Mouse (Mus musculus) forebrain, embryonic 12.5 days (tissue): ENCODE data around the gene Vash1. TPM values are rescaled to one million over a fixed set of nuclear protein-coding genes. Genes with fewer than 3 reads are reported as not detected.

Source experiments
- ATAC-seq: fragments of 200-750 bp; cut with Nextera tagmentation; 2 replicates; pipeline ENCODE4 v1.8.0; 2017; ENCODE audit warnings: moderate TSS enrichment; ENCODE audit not compliant: low FRiP score
- H3K27ac ChIP-seq: fragments of 300-500 bp; sonication (generic); 2 replicates; pipeline ENCODE4 v1.5.1; 2016; ENCODE audit warnings: mild to moderate bottlenecking
- H3K27me3 ChIP-seq: fragments of 300-500 bp; sonication (generic); 2 replicates; pipeline ENCODE4 v1.6.1; 2016; ENCODE audit warnings: mild to moderate bottlenecking
- H3K36me3 ChIP-seq: fragments of 300-500 bp; sonication (generic); replicated peaks from 2 replicates; pipeline ENCODE4 v1.6.1; 2016; ENCODE audit warnings: mild to moderate bottlenecking
- H3K4me1 ChIP-seq: fragments of 300-500 bp; sonication (generic); 2 replicates; pipeline ENCODE4 v1.6.1; 2016
- H3K4me2 ChIP-seq: fragments of 300-500 bp; sonication (generic); 2 replicates; pipeline ENCODE4 v1.6.1; 2016; ENCODE audit warnings: mild to moderate bottlenecking, moderate library complexity
- H3K4me3 ChIP-seq: fragments of 300-500 bp; sonication (generic); replicated peaks from 2 replicates; pipeline ENCODE4 v1.5.1; 2016; ENCODE audit warnings: mild to moderate bottlenecking
- H3K9ac ChIP-seq: fragments of 300-500 bp; sonication (generic); 2 replicates; pipeline ENCODE4 v1.6.1; 2016; ENCODE audit warnings: mild to moderate bottlenecking
- H3K9me3 ChIP-seq: fragments of 300-500 bp; sonication (generic); 2 replicates; pipeline ENCODE4 v1.6.1; 2016
- WGBS: fragments of 180-500 bp; shearing (Covaris S2); methylation state at CpG from one replicate; pipeline ENCODE4 v1.1.7; 2016; 5-methylcytosine and 5-hydroxymethylcytosine counted together
- polyA plus RNA-seq: library from polyadenylated mRNA; unstranded; fragments of >200 nt; fragmentation: Nextera tagmentation; extraction: Ambion mirVana; gene quantifications from 2 replicates; pipeline ENCODE4 v1.2.1, GENCODE M21; 2016

Gene Vash1
- polyA plus RNA-seq, 1 experiment from 2014 or later = 29.8 TPM

DNA sequence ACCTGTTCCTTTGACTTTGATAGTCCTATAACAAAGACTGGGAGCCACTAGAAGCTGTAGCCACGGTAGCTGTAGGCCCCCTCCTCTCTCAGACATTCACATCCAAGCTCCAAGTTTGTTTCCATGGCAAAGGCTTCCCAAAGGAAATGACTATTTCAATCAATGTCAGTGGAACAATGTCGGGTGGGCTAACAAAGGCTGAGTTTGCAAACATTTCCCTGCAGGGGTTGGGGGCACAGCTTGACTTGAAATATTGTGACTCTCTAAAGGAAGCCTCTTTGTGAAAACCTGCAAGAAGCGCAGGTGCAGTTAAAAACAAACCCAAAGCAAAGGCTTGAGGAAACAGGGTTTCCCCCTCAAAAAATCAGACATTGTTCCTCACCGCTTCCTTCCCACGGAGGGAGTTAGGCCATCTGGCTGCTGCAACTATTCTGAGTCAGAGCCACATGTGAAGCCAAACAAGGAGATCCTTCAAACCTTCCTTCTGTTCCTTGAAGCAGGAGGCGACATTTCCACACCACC is 19.0 kb upstream of the Vash1 start:
- no peak for ATAC-seq
- H3K36me3 ChIP-seq = no peaks in the 10 kb centered on the region
- no peak overlapping the region for H3K4me2 ChIP-seq

DNA sequence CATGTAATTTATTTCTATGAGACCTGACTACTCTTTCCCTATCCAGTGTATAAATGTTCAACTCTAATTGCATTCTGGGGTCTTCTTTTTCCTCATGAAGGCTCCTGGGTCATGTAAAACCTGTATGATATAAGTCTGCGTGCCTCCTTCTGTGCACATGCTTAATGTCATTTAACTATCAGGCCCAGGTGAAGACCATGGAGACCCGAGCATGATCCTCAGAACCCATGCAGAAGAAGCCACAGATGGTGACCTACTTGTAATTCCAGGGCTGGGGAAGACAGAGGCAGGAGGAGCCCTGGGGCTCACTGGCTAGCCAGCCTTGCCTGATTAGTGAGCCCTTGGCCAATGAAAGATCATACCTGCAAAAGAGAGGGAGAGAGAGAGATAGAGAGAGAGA is 18.0 kb upstream of the Vash1 start:
- WGBS = 79% methylated on average over 2 of the region's 2 CpGs
- H3K27me3 ChIP-seq = peaks cover 38% of the 10 kb centered on the region
- H3K9me3 ChIP-seq = no peaks in the 10 kb centered on the region
- ATAC-seq = no peak
- H3K4me1 ChIP-seq = peaks cover 13% of the 10 kb centered on the region
- H3K9ac ChIP-seq = no peak overlapping the region
- H3K4me2 ChIP-seq = no peak overlapping the region
- no peak overlapping the region for H3K4me3 ChIP-seq
- no peak overlapping the region for H3K27ac ChIP-seq
- H3K36me3 ChIP-seq = no peaks in the 10 kb centered on the region

More for the DNA sequence above, 19.0 kb upstream of the Vash1 start:
- H3K9me3 ChIP-seq = no peaks in the 10 kb centered on the region
- H3K27ac ChIP-seq = 0 out of 2 replicates have a peak overlapping the region, but pooled peaks have one; percentile 2
- H3K27me3 ChIP-seq = peaks cover 41% of the 10 kb centered on the region
- 22% methylated on average over 6 of the region's 6 CpGs for WGBS
- no peak overlapping the region for H3K9ac ChIP-seq
- peaks cover 13% of the 10 kb centered on the region for H3K4me1 ChIP-seq
- no peak overlapping the region for H3K4me3 ChIP-seq

DNA sequence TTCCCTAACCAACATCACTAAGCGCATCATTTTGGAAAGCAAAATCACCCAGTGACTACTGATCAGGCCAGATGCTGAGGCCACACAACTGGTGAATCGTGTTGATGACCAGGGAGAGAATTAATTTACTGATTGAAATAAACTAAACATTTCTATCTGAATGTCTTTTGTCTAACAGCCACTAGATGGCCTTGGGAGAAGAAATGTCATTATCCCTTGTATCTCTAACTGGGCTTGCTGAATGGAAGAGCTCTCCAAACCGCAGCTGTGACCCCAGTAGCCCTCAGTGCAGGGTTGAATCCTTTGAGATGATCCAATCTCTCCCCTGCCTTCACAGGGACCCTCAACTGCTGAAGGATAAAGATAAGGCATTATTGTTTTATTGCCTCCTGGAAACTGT is 12.8 kb upstream of the Vash1 start:
- ATAC-seq = no peak
- Histone ChIP-seq H3K27me3 (peaks cover 18% of the 10 kb centered on the region), H3K9ac (no peak overlapping the region), H3K9me3 (no peaks in the 10 kb centered on the region), H3K36me3 (no peaks in the 10 kb centered on the region), H3K4me2 (no peak overlapping the region), H3K4me3 (no peak overlapping the region), H3K4me1 (no peaks in the 10 kb centered on the region), H3K27ac (no peak overlapping the region)
- 70% methylated on average over 3 of the region's 3 CpGs for WGBS

DNA sequence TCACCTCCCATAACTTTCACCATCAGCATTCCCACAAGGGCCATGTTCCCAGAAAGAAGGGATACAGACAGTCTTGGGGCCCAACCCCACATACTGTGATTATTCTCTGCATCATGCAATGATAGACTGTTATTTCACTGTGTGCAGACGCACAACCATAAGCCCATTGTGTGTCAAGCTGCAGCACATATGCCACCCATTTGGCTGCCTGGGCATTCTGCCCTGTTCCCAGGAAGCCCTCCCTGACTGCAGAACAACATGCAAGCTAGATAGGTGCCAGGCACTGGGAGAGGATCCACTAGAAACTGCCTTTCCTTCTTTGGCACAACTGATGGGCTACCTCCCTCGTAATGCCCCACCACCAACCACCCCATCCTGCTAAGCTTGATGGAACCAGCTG is 10.1 kb upstream of the Vash1 start:
- no peak overlapping the region for H3K4me2 ChIP-seq
- peaks cover 13% of the 10 kb centered on the region; the same call in 1 of the 2 replicates for H3K27me3 ChIP-seq
- H3K36me3 ChIP-seq = no peaks in the 10 kb centered on the region
- 100% methylated on average over 2 of the region's 2 CpGs for WGBS
- H3K9me3 ChIP-seq = no peaks in the 10 kb centered on the region
- H3K27ac ChIP-seq = no peak overlapping the region
- no peak for ATAC-seq
- H3K4me1 ChIP-seq = no peaks in the 10 kb centered on the region
- H3K9ac ChIP-seq = no peak overlapping the region
- no peak overlapping the region for H3K4me3 ChIP-seq

DNA sequence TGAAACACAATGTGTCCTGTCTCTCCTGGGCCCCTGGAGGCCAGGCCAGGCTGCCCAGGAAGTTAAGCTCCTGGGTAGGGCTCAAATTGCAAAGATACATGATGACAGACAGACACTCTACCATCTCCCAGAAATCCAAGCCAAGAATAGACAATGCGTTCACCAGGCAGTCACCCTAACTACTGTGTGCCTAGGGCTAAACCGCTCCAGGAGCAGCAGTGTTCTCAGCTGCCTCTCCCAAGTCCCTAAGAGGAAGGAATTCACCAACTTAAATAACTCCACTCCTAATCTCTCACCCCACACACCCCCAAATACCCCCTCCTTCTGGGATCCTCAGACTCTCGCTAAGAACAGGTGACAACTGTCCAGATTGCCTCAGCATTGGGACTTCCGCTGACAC is 6.4 kb upstream of the Vash1 start:
- peaks cover 2% of the 10 kb centered on the region for H3K27me3 ChIP-seq
- no peaks in the 10 kb centered on the region for H3K36me3 ChIP-seq
- no peak overlapping the region for H3K4me3 ChIP-seq
- no peaks in the 10 kb centered on the region for H3K4me1 ChIP-seq
- no peaks in the 10 kb centered on the region for H3K9me3 ChIP-seq
- no peak overlapping the region for H3K4me2 ChIP-seq
- no peak for ATAC-seq
- WGBS = 83% methylated on average over 4 of the region's 4 CpGs
- no peak overlapping the region for H3K27ac ChIP-seq
- H3K9ac ChIP-seq = no peak overlapping the region

DNA sequence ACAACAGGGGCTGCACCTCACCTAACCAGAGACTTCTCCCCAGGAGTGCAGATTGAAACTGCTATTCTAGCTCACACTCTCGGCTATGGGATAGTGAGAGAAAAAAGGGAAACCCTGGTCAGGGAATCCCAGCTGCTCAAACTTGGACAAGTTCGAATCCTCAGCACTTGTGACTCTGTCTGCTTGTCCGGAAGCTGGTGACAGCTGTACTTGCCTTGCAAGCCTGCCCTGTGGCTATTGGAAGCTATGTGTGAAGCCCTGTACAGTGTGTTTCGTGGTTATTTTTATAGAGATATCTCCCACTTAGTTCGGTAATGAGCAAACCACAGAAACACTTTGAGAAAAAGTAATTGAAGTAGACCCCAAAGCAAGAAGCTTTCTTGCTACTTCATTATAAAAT is 6.0 kb upstream of the Vash1 start:
- Histone ChIP-seq H3K27ac (no peak overlapping the region), H3K4me3 (no peak overlapping the region), H3K4me2 (no peak overlapping the region), H3K36me3 (no peaks in the 10 kb centered on the region), H3K9me3 (no peaks in the 10 kb centered on the region), H3K9ac (no peak overlapping the region), H3K4me1 (no peaks in the 10 kb centered on the region), H3K27me3 (peaks cover 6% of the 10 kb centered on the region)
- ATAC-seq = no peak
- WGBS = 80% methylated on average over 5 of the region's 5 CpGs

DNA sequence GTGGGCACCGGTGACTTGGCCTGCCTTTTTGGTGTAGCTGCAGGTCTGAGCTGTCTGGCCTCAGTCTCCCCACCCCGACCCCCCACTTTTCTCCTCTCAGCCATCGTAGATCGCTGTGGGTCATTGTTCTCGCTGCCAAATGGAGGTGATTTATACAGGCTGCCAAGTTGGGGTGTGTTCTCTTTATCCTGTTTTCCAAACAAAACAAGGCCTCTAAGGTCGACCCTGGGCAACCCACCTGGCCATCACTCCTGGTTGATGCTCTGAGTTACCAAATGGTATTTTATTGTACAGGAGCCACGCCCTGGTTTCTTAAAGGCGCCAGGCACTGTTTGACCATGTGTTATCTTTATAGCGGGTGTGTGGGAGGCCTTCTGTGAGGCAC is 1.0 kb downstream of the Vash1 start:
- Histone ChIP-seq H3K4me3 (peak overlapping the region; percentile 72), H3K27me3 (peaks cover 10% of the 10 kb centered on the region), H3K9ac (peak overlapping the region; percentile 96), H3K4me1 (peaks cover 37% of the 10 kb centered on the region), H3K27ac (peak overlapping the region; percentile 96), H3K36me3 (peaks cover 8% of the 10 kb centered on the region; the same call in 1 of the 2 replicates), H3K9me3 (no peaks in the 10 kb centered on the region), H3K4me2 (peak overlapping the region; percentile 88)
- ATAC-seq = peak; percentile 9; the same call in 1 of the 2 replicates
- WGBS = 4% methylated on average over 9 of the region's 9 CpGs

DNA sequence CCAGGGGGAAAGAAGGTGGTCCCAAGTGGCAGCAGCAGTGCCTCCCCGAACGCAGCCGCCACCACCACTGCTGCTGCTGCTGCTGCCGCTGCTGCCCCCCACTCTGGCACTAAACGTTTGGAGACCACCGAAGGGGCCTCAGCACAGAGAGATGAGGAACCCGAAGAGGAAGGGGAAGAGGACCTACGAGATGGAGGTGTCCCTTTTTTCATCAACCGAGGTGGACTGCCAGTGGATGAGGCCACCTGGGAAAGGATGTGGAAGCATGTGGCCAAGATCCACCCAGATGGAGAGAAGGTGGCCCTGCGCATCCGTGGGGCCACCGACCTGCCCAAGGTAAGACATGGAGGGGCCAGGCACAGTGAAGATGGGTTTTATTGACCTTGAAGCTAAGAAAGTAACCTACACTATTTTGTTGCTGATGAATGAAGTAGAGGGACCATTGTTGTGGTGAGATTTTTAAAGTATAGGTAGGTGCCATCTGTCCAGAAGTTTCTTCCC is 1.5 kb downstream of the Vash1 start:
- peaks cover 37% of the 10 kb centered on the region for H3K4me1 ChIP-seq
- H3K9ac ChIP-seq = peak overlapping the region; percentile 96
- peak overlapping the region; percentile 96 for H3K27ac ChIP-seq
- no peaks in the 10 kb centered on the region for H3K9me3 ChIP-seq
- 25% methylated on average over 12 of the region's 12 CpGs for WGBS
- peak overlapping the region; percentile 88 for H3K4me2 ChIP-seq
- peaks cover 9% of the 10 kb centered on the region; the same call in 1 of the 2 replicates for H3K36me3 ChIP-seq
- peak overlapping the region; percentile 72 for H3K4me3 ChIP-seq
- ATAC-seq = no peak
- H3K27me3 ChIP-seq = peaks cover 10% of the 10 kb centered on the region

DNA sequence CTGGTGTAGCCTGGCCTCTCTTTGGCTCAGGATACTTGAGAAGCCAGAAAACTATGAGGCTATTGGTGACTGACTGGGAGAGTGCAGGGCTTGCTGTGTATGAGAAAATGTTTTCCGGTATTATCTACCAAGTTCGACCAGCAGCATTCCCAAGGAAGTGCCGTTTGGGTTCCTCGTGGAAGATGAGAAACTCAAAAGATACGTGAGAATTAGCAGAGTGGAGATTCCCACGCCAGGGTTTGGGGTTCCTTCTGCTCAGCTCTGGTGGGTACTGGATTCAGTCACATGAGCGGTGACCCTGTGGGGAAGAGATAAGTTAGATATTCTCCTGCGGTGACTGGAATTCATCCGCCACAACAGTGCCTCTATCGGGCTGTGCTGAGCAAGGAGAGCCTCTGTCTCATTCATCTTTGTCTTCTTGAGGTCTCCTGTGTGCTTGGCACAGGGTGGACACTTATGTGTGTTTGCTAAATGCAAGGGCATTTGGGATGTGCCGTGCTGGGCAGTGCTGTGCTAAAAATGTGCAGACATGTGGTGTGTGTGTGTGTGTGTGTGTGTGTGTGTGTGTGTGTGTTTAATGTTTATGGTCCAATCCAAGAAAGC is 2.2 kb downstream of the Vash1 start:
- H3K9ac ChIP-seq = peak overlapping the region; percentile 96
- 0 out of 2 replicates have a peak overlapping the region, but pooled peaks have one; percentile 96 for H3K27ac ChIP-seq
- ATAC-seq = no peak

DNA sequence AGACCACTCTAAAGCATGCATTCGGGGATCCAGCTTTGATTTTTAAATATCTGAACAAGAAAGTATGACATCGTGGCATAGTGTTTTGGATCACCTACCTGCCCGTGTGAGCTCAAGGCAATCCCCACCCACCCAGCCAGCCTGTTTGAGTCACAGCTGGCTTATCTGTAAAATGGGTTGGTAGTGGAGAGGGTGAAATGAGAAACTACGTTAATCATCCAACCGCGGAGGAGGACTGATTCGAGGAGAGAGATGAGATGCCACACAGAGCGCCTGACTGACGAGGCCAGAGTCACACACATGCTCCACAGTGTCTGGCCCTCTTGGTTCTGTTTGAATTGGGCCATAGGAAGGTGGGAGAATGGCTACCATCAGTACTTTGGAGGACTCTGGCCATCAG is 3.1 kb downstream of the Vash1 start:
- WGBS = 89% methylated on average over 9 of the region's 9 CpGs
- no peaks in the 10 kb centered on the region for H3K9me3 ChIP-seq
- H3K36me3 ChIP-seq = peaks cover 24% of the 10 kb centered on the region
- H3K4me3 ChIP-seq = peak overlapping the region; percentile 10; the same call in 1 of the 2 replicates
- H3K27me3 ChIP-seq = peaks cover 10% of the 10 kb centered on the region
- ATAC-seq = no peak
- peak overlapping the region; percentile 41 for H3K4me2 ChIP-seq
- no peak overlapping the region for H3K27ac ChIP-seq
- peaks cover 37% of the 10 kb centered on the region for H3K4me1 ChIP-seq
- H3K9ac ChIP-seq = peak overlapping the region; percentile 12; the same call in 1 of the 2 replicates

More for the DNA sequence above, 2.2 kb downstream of the Vash1 start:
- Histone ChIP-seq H3K36me3 (peaks cover 14% of the 10 kb centered on the region), H3K9me3 (no peaks in the 10 kb centered on the region), H3K4me3 (peak overlapping the region; percentile 72), H3K4me2 (peak overlapping the region; percentile 88), H3K27me3 (peaks cover 10% of the 10 kb centered on the region), H3K4me1 (peaks cover 37% of the 10 kb centered on the region)
- WGBS = 54% methylated on average over 11 of the region's 11 CpGs

DNA sequence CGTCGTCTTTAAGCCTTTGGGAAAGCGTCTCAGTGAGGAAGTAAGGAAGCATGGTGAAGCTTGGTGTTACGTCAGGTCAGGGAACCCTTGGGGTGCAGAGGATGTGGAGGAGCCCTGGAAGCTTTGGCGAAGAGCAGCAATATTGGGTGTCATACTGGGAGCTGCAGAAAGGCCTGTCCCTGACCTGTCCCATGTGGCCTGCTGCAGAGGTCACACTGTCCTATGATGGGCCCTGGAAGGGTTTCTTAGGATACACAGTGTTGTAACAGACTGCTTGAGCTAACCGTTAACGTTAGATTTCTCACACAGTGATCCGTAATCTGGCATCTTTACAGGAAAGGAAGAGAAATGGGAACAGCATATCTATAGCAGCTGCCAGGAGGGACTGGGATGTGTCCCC is 3.7 kb downstream of the Vash1 start:
- Histone ChIP-seq H3K27me3 (peaks cover 7% of the 10 kb centered on the region), H3K27ac (0 out of 2 replicates have a peak overlapping the region, but pooled peaks have one; percentile 5), H3K4me3 (no peak overlapping the region), H3K36me3 (peaks cover 29% of the 10 kb centered on the region), H3K4me1 (peaks cover 37% of the 10 kb centered on the region), H3K9ac (peak overlapping the region; percentile 12; the same call in 1 of the 2 replicates), H3K9me3 (no peaks in the 10 kb centered on the region), H3K4me2 (peak overlapping the region; percentile 41)
- no peak for ATAC-seq
- 86% methylated on average over 8 of the region's 8 CpGs for WGBS

DNA sequence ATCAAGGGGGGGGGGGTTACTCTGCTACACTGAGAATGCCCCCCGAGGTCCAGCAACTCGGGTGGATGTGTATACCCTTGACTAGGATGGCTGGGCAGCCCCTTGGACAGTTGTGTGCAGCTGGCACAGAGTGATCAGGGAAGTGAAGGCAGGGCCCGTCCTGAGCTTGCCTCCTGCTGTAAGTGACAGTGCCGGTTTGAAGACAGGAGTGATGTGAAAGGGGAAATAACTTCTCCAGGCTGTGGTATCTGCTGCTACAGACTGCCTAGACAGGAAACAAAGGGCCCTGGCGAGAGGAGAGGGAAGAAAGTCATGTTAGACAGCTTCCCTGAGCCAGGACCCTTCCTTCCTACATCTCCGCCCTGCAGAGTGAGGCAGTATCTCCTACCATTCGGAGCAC is 5.2 kb downstream of the Vash1 start:
- H3K4me3 ChIP-seq = no peak overlapping the region
- no peak overlapping the region for H3K4me2 ChIP-seq
- no peaks in the 10 kb centered on the region for H3K9me3 ChIP-seq
- no peak for ATAC-seq
- H3K9ac ChIP-seq = no peak overlapping the region
- peaks cover 37% of the 10 kb centered on the region for H3K4me1 ChIP-seq
- 81% methylated on average over 7 of the region's 7 CpGs for WGBS
- H3K27ac ChIP-seq = 0 out of 2 replicates have a peak overlapping the region, but pooled peaks have one; percentile 42
- no peaks in the 10 kb centered on the region for H3K27me3 ChIP-seq
- peaks cover 43% of the 10 kb centered on the region for H3K36me3 ChIP-seq

DNA sequence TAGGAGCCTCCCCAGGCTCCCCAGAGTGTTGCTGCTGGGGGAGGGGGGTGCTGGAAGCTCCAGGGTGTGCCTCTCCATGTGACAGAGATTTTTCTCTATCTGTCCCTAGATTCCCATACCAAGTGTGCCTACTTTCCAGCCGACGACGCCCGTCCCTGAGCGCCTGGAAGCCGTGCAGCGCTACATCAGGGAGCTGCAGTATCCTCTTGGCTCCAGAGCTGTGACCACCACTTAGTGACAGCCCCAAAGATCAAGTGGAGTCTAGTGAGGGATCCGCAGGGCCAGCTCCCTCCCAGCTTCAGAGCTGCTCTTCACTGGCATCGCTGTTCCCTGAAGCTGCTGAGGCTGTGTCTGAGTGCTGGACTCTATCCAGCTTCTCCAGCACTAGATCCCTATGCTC is 6.8 kb downstream of the Vash1 start:
- Histone ChIP-seq H3K27ac (no peak overlapping the region), H3K9ac (no peak overlapping the region), H3K4me3 (no peak overlapping the region), H3K36me3 (peaks cover 58% of the 10 kb centered on the region), H3K9me3 (no peaks in the 10 kb centered on the region), H3K4me1 (peaks cover 34% of the 10 kb centered on the region), H3K4me2 (no peak overlapping the region), H3K27me3 (no peaks in the 10 kb centered on the region)
- ATAC-seq = no peak
- 81% methylated on average over 9 of the region's 9 CpGs for WGBS
